Mouse (Mus musculus) CH12.LX (cell line): ENCODE data around the gene E130114P18Rik.

Source experiments
- CHD2 ChIP-seq: IDR thresholded peaks from 2 replicates; pipeline ENCODE4 v1.6.1; 2011; ENCODE audit warnings: low read length, improper control_type of control experiment
- CTCF ChIP-seq, 2 experiments: IDR thresholded peaks in 1 of 2; conservative IDR thresholded peaks in 1 of 2; 2 replicates each; pipeline ENCODE4 v1.5.1; 2011 to 2012; ENCODE audit warnings: low read depth in 2 of 2, low read length in 2 of 2, improper control_type of control experiment in 1 of 2, inconsistent platforms in 1 of 2, mild to moderate bottlenecking in 1 of 2, moderate library complexity in 1 of 2
- EP300 ChIP-seq: IDR thresholded peaks from 2 replicates; pipeline ENCODE4 v1.6.1; 2011; ENCODE audit warnings: low read length, improper control_type of control experiment
- MXI1 ChIP-seq: IDR thresholded peaks from 2 replicates; pipeline ENCODE4 v1.6.1; 2011; ENCODE audit warnings: mild to moderate bottlenecking, low read depth, low read length, improper control_type of control experiment
- NELFE ChIP-seq: IDR thresholded peaks from 2 replicates; pipeline ENCODE4 v1.6.1; 2011; ENCODE audit warnings: low read depth, low read length, improper control_type of control experiment

- TF ChIP-seq EP300, result no peak
- no peak for TF ChIP-seq MXI1
- TF ChIP-seq CTCF (conservative IDR thresholded peaks at IDR 0.05 in 1 of 2, IDR thresholded peaks at IDR 0.05 in 1 of 2; ENCODE audit: low read depth in 2 of 2, low read length in 2 of 2), result no peak
- TF ChIP-seq CHD2, result no peak
- TF ChIP-seq NELFE, result no peak
Measured at GRCm38 (mm10) chr4:97647236-97647635, 130.6 kb downstream of the E130114P18Rik start.
